Mouse (Mus musculus): ENCODE measurements around the gene Tia1.

Tia1 gene

GRCm38 (mm10) chr6:86433696-86434095 is 29.7 kb downstream of the Tia1 start:
- no peak for DNase-seq

DNA sequence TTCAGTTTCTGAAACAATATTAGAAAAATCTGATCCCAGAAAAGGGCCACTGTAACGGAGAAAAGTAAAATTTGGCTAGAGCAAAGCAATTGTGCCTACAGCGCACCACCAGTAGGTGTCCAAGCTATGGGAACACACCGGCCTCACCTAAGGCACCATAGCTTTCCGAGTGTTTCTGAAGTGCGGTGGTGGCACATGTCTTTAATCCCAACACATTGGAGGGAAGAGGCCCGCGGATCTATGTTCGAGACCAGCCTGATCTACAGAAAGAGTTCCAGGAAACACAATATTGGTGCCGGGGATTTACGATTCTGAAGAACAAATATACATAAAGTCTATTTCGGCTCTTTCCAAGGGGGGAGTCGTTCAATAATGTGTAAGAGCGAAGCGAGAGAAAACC is 33.7 kb downstream of the Tia1 start:
- DNase-seq, result peak; percentile 53

GRCm38 (mm10) chr6:86438272-86439118 is 34.5 kb downstream of the Tia1 start, which contains the start of gene C87436:
Gene C87436, plus strand, starts transcription at chr6:86438374.
- peak; percentile 95 for DNase-seq

DNA sequence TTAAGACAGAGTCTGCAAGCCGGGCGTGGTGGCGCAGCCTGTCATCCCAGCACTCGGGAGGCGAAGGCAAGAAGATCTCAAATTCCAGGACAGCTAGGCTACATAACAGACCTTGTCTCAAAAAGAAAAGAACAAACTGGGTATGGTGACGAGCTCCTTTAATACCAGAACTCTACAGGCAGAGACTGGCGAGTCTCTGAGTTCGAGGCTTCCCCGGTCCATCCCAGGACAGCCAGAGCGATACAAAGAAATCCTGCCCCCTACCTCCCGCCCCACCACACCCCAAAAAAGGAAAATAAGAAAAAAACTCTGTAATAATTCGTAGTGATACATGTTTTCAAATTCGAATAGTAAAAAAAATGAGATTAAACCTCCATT is 35.1 kb downstream of the Tia1 start:
- no peak for DNase-seq

DNA sequence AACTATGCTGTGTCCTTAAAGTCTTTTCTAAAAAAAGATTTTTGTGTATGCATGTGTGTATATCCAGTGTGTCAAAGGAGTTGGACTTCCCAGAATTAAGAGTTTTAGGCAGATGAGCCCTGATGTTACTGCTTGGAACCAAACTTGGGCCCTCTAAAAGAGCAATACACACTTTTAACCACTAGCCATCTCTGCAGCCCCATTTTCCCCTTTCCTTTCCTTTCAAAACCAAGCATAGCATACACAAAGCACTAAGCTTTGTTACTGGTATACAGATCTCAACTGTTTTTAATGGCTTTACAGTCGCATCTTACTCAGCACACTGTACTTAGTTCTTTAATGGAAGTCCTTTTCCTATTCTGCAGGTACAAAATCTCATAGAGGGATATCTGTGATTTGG is 35.5 kb downstream of the Tia1 start:
- DNase-seq, result no peak

- no peak for DNase-seq
Observed at GRCm38 (mm10) chr6:86441571-86441970, 37.6 kb downstream of the Tia1 start.

DNA sequence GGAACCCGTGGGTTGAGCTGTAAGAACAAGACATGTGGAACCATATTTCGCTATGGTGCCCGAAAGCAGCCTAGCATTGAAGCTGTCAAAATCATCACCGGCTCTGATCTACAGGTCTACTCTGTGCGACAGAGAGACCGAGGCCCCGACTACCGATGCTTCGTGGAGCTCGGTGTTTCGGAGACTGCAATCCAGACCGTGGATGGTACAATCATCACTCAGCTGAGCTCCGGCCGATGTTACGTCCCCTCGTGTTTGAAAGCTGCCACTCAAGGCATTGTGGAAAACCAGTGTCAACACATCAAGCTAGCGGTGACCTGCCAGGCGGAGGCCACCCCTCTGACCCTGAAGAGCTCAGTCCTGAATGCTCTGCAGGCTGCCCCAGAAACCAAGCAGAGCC is 41.5 kb downstream of the Tia1 start:
- no peak for DNase-seq

DNA sequence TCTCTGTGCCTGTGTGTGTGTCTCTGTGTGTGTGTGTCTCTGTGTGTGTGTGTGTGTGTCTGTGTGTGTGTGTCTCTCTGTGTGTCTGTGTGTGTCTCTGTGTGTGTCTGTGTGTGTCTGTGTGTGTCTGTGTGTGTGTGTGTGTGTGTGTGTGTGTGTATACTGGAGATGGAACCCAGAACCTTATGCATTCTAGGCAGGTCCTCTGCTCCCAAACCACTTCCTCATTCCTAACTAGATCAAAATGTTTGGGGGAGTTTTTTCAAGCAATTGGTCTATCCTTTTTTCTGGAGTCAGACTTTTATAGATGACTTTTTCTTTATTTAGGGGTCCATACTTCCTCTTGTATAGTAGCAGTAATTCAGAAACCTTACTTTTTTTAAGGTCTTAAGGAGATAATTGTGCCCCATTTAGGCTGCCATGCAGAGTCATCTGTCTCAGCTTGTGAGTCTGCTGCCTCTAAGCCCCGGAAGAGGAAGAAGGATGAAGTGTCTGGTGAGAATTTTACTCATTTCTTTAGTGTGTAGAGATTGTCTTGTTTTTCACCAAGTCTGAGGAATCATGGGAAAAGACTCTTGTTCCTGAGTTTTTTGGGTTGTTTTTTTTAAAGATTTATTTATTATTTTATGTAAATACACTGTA is 43.0 kb downstream of the Tia1 start:
- DNase-seq, result no peak

DNA sequence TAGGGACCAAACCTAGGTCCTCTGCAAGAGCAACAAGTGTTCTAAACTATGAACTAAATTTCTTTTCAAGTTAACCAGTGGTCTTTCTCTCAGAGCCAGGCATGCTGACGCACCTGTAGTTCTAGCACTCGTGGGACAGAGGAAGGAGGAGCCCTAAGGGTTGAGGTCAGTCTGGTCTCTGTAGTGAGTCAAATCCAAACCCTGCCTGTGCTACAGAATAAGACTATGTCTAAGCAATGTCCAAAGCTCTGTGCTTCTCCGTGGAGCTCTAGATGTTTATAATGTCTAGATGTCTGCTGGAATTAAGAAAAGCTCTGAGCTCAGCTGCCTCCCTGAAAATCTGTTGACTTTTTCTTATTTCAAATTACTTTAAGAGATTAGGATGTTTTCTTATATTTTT is 52.7 kb downstream of the Tia1 start:
- DNase-seq, result no peak

- no peak for DNase-seq
Observed at GRCm38 (mm10) chr6:86463079-86463478, 59.1 kb downstream of the Tia1 start.

DNA sequence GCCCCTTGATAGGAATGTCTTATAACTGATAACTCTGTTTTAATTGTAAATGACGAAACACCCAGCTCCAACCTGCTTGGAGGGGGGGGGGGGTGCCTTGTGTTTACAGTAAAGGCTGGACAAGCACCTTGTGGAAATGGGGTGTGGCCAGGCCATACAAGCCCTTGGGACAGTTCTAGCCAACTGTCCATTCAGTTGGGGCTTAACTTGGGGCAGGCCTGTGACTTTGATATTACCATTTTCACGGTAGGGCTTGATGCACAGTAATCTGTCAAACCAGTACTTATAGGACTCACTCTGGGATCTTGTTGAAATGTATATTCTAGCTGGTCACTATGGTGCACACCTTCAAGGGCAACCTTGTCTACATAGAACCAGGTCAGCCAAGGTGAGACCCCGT is 67.3 kb downstream of the Tia1 start:
- DNase-seq, result no peak

- no peak for DNase-seq
Observed at GRCm38 (mm10) chr6:86471760-86472099, 67.7 kb downstream of the Tia1 start.

DNA sequence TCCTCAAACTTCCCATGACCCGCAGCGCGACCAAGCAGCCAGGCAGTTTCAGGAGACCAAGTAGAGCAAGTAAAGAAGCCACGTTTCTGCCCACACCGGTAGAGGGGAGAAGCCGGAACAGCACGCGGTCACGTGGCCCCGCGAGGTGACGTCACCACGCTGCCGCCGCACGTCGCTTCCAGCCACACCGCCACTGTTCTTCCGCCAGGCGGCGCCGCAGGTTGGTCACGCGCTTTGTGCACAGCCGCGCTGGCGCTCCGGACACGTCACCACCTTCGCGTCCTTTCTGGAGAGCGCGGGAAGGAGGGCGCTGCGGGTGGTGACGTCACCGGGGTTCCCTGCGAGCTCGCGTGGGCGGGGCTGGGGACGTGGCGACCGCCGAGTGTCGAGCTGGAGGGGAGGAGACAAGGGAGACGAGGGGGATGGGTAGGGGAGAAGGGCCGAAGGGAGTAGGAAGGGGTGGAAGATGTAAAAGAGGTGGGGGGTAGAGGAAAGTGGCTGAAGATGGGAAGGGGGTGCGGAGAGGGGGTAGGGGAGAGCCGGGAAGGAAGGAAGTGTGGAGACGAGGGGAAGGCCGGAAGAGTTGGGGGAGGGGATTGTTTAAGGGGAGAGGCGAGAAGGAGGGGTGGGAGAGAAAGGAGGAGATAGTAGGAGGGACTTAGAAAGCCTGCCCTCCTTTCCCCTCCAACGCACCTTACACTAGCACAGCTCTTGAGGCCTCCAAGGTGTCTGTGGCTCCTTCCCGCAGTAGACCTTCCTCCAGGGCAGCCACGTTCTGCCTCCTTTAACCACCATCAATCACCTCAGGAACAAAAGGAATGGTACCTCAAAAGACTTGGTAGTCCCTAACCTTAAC is 68.3 kb downstream of the Tia1 start:
- DNase-seq, result peak; percentile 100

DNA sequence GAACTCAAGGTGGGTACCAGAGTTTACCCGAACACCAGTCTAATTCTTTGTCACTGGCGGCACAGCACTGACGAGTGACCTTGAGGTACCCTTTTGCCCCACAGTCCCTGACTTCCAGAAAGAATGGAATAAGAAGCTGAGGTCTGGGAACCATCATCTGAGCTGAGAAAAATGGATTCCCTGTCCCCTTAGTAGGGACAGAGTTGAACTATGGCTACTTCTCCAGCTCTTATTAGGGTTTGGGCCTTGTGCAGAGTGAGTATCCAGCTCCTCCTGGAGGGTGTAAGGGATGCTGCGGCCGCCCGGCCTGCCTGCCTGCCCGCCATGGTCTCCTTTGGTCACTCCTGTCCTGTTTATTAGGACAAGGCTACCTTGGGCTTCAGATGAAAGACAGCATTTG is 69.1 kb downstream of the Tia1 start:
- no peak for DNase-seq

- DNase-seq, result no peak
Observed at GRCm38 (mm10) chr6:86474072-86474471, 70.1 kb downstream of the Tia1 start.

- no peak for DNase-seq
Observed at GRCm38 (mm10) chr6:86474646-86475181, 70.7 kb downstream of the Tia1 start.

DNA sequence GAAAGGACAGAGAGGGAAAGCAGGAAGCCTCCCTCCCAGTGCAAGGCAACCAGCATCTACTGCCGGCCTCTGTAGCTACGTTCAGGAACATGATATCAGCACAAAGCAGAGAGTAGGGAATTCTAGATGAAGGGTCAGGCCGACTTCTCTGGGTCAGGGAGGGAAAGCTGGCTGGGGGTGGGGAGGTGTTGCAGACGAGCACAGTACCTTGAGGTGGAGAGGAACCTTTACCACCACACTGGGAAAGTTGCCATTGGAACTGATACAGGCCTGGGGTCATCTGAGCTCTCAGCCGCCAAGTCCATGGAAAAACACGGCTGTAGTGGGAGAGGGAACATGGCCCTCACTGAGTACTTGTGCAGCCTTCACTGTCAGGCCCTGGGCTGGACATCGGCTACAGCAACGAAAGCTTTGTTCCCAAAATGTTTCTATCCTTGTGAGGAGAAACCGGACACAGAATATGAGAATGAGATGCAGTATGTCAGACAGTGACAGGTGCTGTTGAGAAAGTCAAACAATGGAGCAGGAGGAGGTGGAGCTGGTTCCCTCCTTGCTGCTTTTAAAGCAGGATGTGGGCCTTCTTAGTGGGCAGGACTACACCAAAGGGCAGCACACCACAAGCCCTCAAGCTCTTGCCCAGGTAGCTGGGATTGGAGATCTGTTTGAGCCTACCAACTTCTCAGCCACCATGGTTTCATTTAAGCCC is 71.6 kb downstream of the Tia1 start:
- DNase-seq, result no peak

GRCm38 (mm10) chr6:86476931-86477330 is 72.9 kb downstream of the Tia1 start:
- no peak for DNase-seq

GRCm38 (mm10) chr6:86479311-86479710 is 75.3 kb downstream of the Tia1 start:
- DNase-seq, result no peak

GRCm38 (mm10) chr6:86479816-86480188 is 75.8 kb downstream of the Tia1 start:
- DNase-seq, result no peak

DNA sequence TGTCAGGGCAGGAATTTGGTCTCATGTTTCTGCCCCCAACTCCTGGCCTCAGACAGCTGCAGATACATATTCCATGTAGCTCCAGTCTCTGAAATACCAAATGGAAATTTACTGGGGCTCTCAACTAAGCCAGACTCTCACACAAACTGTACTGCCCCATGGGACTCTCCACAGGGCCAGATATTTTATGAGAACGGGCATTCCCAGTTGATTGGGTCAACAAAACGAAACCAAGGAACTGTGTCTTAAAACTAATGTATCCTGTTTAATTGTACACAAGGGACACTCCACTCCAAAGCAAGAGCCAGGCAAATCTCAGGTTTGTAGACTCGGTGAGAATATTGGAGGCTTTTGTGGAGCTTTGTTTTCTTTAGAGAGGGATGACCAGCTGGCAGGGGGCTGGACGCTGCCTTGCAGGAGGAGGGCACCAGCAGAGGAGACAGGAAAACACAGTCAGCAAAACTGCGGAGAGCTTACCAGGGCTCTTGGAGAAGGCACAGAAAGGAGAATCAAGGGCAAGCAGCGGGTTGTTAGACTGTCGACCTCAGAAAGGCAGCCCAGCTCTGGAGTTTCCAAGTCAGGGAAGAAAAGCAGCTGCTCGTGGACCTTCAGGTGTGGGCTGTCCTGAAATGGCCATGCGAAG is 76.3 kb downstream of the Tia1 start:
- DNase-seq, result peak; percentile 46

- DNase-seq, result no peak
Observed at GRCm38 (mm10) chr6:86481871-86482270, 77.9 kb downstream of the Tia1 start.

Measured in lung, postnatal 14 days (tissue).